Mouse (Mus musculus): Measurements from ENCODE around the gene Ccdc125.

Ccdc125 gene

GRCm38 (mm10) chr13:100669291-100670022 is at the start of gene Ccdc125:
Gene Ccdc125, plus strand, starts transcription at chr13:100669717.
- in situ Hi-C loops (cut with MboI; ENCODE audit: low pct_unique_long_range_greater_than_20kb in 1 of 2, low sequenced_read_pairs in 2 of 2, unreplicated experiment in 1 of 2), result no loop called here

GRCm38 (mm10) chr13:100622241-100622640 is 47.3 kb upstream of the Ccdc125 start:
- in situ Hi-C loops (cut with MboI; ENCODE audit: low pct_unique_long_range_greater_than_20kb in 1 of 2, low sequenced_read_pairs in 2 of 2, unreplicated experiment in 1 of 2), result loop anchor here in 1 of 2 experiments (25.0 kb wide), 1 partner anchor 535 kb away; no protein-coding TSS in a partner anchor

- in situ Hi-C loops (cut with MboI; ENCODE audit: low pct_unique_long_range_greater_than_20kb in 1 of 2, low sequenced_read_pairs in 2 of 2, unreplicated experiment in 1 of 2), result loop anchor here in 1 of 2 experiments (25.0 kb wide), 1 partner anchor 597 kb away; no protein-coding TSS in a partner anchor
Observed at GRCm38 (mm10) chr13:100634106-100634691, 35.3 kb upstream of the Ccdc125 start.

GRCm38 (mm10) chr13:100642471-100643209 is 26.9 kb upstream of the Ccdc125 start:
- in situ Hi-C loops (cut with MboI; ENCODE audit: low pct_unique_long_range_greater_than_20kb in 1 of 2, low sequenced_read_pairs in 2 of 2, unreplicated experiment in 1 of 2), result loop anchor here in 1 of 2 experiments (25.0 kb wide), 1 partner anchor 605 kb away; no protein-coding TSS in a partner anchor

- in situ Hi-C loops (cut with MboI; ENCODE audit: low pct_unique_long_range_greater_than_20kb in 1 of 2, low sequenced_read_pairs in 2 of 2, unreplicated experiment in 1 of 2), result loop anchor here in 1 of 2 experiments (25.0 kb wide), 1 partner anchor 611 kb away; no protein-coding TSS in a partner anchor
Observed at GRCm38 (mm10) chr13:100648223-100648622, 21.3 kb upstream of the Ccdc125 start.

- in situ Hi-C loops (cut with MboI; ENCODE audit: low pct_unique_long_range_greater_than_20kb in 1 of 2, low sequenced_read_pairs in 2 of 2, unreplicated experiment in 1 of 2), result no loop called here
Observed at GRCm38 (mm10) chr13:100650550-100651438, 18.7 kb upstream of the Ccdc125 start, which contains the start of the genes Ak6 and Rad17. Gene Ak6, plus strand, starts transcription at chr13:100650979. Gene Rad17, minus strand, starts transcription at chr13:100651051.

- in situ Hi-C loops (cut with MboI; ENCODE audit: low pct_unique_long_range_greater_than_20kb in 1 of 2, low sequenced_read_pairs in 2 of 2, unreplicated experiment in 1 of 2), result no loop called here
Observed at GRCm38 (mm10) chr13:100651439-100652186, 17.9 kb upstream of the Ccdc125 start, which contains the start of gene Taf9. Gene Taf9, plus strand, starts transcription at chr13:100651579.

GRCm38 (mm10) chr13:100658091-100658490 is 11.4 kb upstream of the Ccdc125 start:
- in situ Hi-C loops (cut with MboI; ENCODE audit: low pct_unique_long_range_greater_than_20kb in 1 of 2, low sequenced_read_pairs in 2 of 2, unreplicated experiment in 1 of 2), result no loop called here

- in situ Hi-C loops (cut with MboI; ENCODE audit: low pct_unique_long_range_greater_than_20kb in 1 of 2, low sequenced_read_pairs in 2 of 2, unreplicated experiment in 1 of 2), result no loop called here
Observed at GRCm38 (mm10) chr13:100659864-100660456, 9.6 kb upstream of the Ccdc125 start.

GRCm38 (mm10) chr13:100670181-100670741 is 744 bp downstream of the Ccdc125 start:
- in situ Hi-C loops (cut with MboI; ENCODE audit: low pct_unique_long_range_greater_than_20kb in 1 of 2, low sequenced_read_pairs in 2 of 2, unreplicated experiment in 1 of 2), result no loop called here

- in situ Hi-C loops (cut with MboI; ENCODE audit: low pct_unique_long_range_greater_than_20kb in 1 of 2, low sequenced_read_pairs in 2 of 2, unreplicated experiment in 1 of 2), result loop anchor here in 1 of 2 experiments (25.0 kb wide), 1 partner anchor 561 kb away; no protein-coding TSS in a partner anchor
Observed at GRCm38 (mm10) chr13:100675936-100676635, 6.6 kb downstream of the Ccdc125 start.

GRCm38 (mm10) chr13:100681615-100682014 is 12.1 kb downstream of the Ccdc125 start:
- in situ Hi-C loops (cut with MboI; ENCODE audit: low pct_unique_long_range_greater_than_20kb in 1 of 2, low sequenced_read_pairs in 2 of 2, unreplicated experiment in 1 of 2), result loop anchor here in 1 of 2 experiments (25.0 kb wide), 1 partner anchor 556 kb away; no protein-coding TSS in a partner anchor

GRCm38 (mm10) chr13:100682837-100683236 is 13.3 kb downstream of the Ccdc125 start:
- in situ Hi-C loops (cut with MboI; ENCODE audit: low pct_unique_long_range_greater_than_20kb in 1 of 2, low sequenced_read_pairs in 2 of 2, unreplicated experiment in 1 of 2), result loop anchor here in 1 of 2 experiments (25.0 kb wide), 1 partner anchor 554 kb away; no protein-coding TSS in a partner anchor

GRCm38 (mm10) chr13:100684355-100684754 is 14.8 kb downstream of the Ccdc125 start:
- in situ Hi-C loops (cut with MboI; ENCODE audit: low pct_unique_long_range_greater_than_20kb in 1 of 2, low sequenced_read_pairs in 2 of 2, unreplicated experiment in 1 of 2), result loop anchor here in 1 of 2 experiments (25.0 kb wide), 1 partner anchor 553 kb away; no protein-coding TSS in a partner anchor

GRCm38 (mm10) chr13:100687513-100687912 is 18.0 kb downstream of the Ccdc125 start:
- in situ Hi-C loops (cut with MboI; ENCODE audit: low pct_unique_long_range_greater_than_20kb in 1 of 2, low sequenced_read_pairs in 2 of 2, unreplicated experiment in 1 of 2), result loop anchor here in 1 of 2 experiments (25.0 kb wide), 1 partner anchor 550 kb away; no protein-coding TSS in a partner anchor

Measured in mouse embryonic stem cell (cell line).